Mouse (Mus musculus) E14TG2a.4 (cell line): Measurements from ENCODE around the gene Sbk1.
A peak's percentile ranks its signal among the peaks of the same experiment; 100 is the strongest.

Experiments
- H3K27me3 ChIP-seq: 2 replicates; pipeline ENCODE4 v1.6.1; 2014; ENCODE audit warnings: low read length, control low read depth; ENCODE audit not compliant: insufficient read depth
- H3K36me3 ChIP-seq: 2 replicates; pipeline ENCODE4 v1.6.1; 2014; ENCODE audit warnings: low read length, control low read depth; ENCODE audit not compliant: insufficient read depth
- H3K4me1 ChIP-seq: replicated peaks from 2 replicates; pipeline ENCODE4 v1.6.1; 2014; ENCODE audit warnings: low read depth, low read length, control low read depth
- H3K4me3 ChIP-seq: replicated peaks from 2 replicates; pipeline ENCODE4 v1.5.1; 2014; ENCODE audit warnings: mild to moderate bottlenecking, low read length
- H3K9me3 ChIP-seq: 2 replicates; pipeline ENCODE4 v1.6.1; 2014; ENCODE audit warnings: low read length, control low read depth
- CTCF ChIP-seq: conservative IDR thresholded peaks from 2 replicates; pipeline ENCODE4 v1.5.1; 2014; ENCODE audit warnings: low read length
- NANOG ChIP-seq: IDR thresholded peaks from 2 replicates; pipeline ENCODE4 v1.6.1; 2014; ENCODE audit warnings: borderline replicate concordance, low read length, mixed read lengths
- POU5F1 ChIP-seq: IDR thresholded peaks from 2 replicates; pipeline ENCODE4 v1.6.1; 2014; ENCODE audit warnings: low read length, borderline replicate concordance

Sbk1 gene

GRCm38 (mm10) chr7:126273351-126274042, 1.1 kb downstream of the Sbk1 start:
- peaks cover 20% of the 10 kb centered on the region for H3K27me3 ChIP-seq
- H3K36me3 ChIP-seq = peaks cover 47% of the 10 kb centered on the region
- TF ChIP-seq NANOG (no peak), POU5F1 (no peak), CTCF (no peak)
- peak overlapping the region; percentile 99 for H3K4me3 ChIP-seq
- no peaks in the 10 kb centered on the region for H3K9me3 ChIP-seq
- H3K4me1 ChIP-seq = peaks cover 88% of the 10 kb centered on the region

GRCm38 (mm10) chr7:126274137-126274536, 1.7 kb downstream of the Sbk1 start:
- H3K36me3 ChIP-seq = peaks cover 54% of the 10 kb centered on the region
- H3K4me3 ChIP-seq = peak overlapping the region; percentile 99
- no peak for TF ChIP-seq NANOG
- TF ChIP-seq POU5F1 = no peak
- no peak for TF ChIP-seq CTCF
- no peaks in the 10 kb centered on the region for H3K9me3 ChIP-seq
- H3K27me3 ChIP-seq = peaks cover 15% of the 10 kb centered on the region; the same call in 1 of the 2 replicates
- H3K4me1 ChIP-seq = peaks cover 90% of the 10 kb centered on the region

- TF ChIP-seq NANOG (peak; percentile 54; the same call in 1 of the 2 replicates), POU5F1 (no peak)
- Histone ChIP-seq H3K27me3 (peaks cover 13% of the 10 kb centered on the region; the same call in 1 of the 2 replicates), H3K4me1 (peaks cover 90% of the 10 kb centered on the region), H3K9me3 (no peaks in the 10 kb centered on the region), H3K4me3 (peak overlapping the region; percentile 99), H3K36me3 (peaks cover 59% of the 10 kb centered on the region)
Measured at GRCm38 (mm10) chr7:126274626-126275025, 2.2 kb downstream of the Sbk1 start.

GRCm38 (mm10) chr7:126275711-126276110, 3.3 kb downstream of the Sbk1 start:
- no peak for TF ChIP-seq POU5F1
- TF ChIP-seq CTCF = no peak
- no peak for TF ChIP-seq NANOG
- peaks cover 5% of the 10 kb centered on the region; the same call in 1 of the 2 replicates for H3K27me3 ChIP-seq
- H3K9me3 ChIP-seq = no peaks in the 10 kb centered on the region
- H3K4me3 ChIP-seq = peak overlapping the region; percentile 99; the same call in 1 of the 2 replicates
- peaks cover 90% of the 10 kb centered on the region for H3K4me1 ChIP-seq
- H3K36me3 ChIP-seq = peaks cover 67% of the 10 kb centered on the region

GRCm38 (mm10) chr7:126276297-126276696, 3.9 kb downstream of the Sbk1 start:
- TF ChIP-seq CTCF (no peak), POU5F1 (no peak), NANOG (no peak)
- H3K4me1 ChIP-seq = peaks cover 90% of the 10 kb centered on the region
- H3K9me3 ChIP-seq = no peaks in the 10 kb centered on the region
- H3K4me3 ChIP-seq = peak overlapping the region; percentile 99; the same call in 1 of the 2 replicates
- H3K36me3 ChIP-seq = peaks cover 73% of the 10 kb centered on the region
- H3K27me3 ChIP-seq = no peaks in the 10 kb centered on the region

GRCm38 (mm10) chr7:126277536-126278295, 5.3 kb downstream of the Sbk1 start:
- Histone ChIP-seq H3K9me3 (no peaks in the 10 kb centered on the region), H3K4me3 (no peak overlapping the region), H3K4me1 (peaks cover 97% of the 10 kb centered on the region), H3K27me3 (no peaks in the 10 kb centered on the region), H3K36me3 (peaks cover 87% of the 10 kb centered on the region)
- TF ChIP-seq CTCF (no peak), POU5F1 (no peak), NANOG (no peak)

GRCm38 (mm10) chr7:126278799-126279198, 6.4 kb downstream of the Sbk1 start:
- Histone ChIP-seq H3K36me3 (peaks cover 93% of the 10 kb centered on the region), H3K4me3 (no peak overlapping the region), H3K27me3 (no peaks in the 10 kb centered on the region), H3K9me3 (no peaks in the 10 kb centered on the region), H3K4me1 (peaks cover 98% of the 10 kb centered on the region)
- TF ChIP-seq POU5F1 = no peak
- no peak for TF ChIP-seq NANOG
- no peak for TF ChIP-seq CTCF

GRCm38 (mm10) chr7:126279774-126280482, 7.5 kb downstream of the Sbk1 start:
- 0 out of 2 replicates have a peak overlapping the region, but pooled peaks have one; percentile 1 for H3K4me3 ChIP-seq
- no peaks in the 10 kb centered on the region for H3K9me3 ChIP-seq
- TF ChIP-seq NANOG = no peak
- no peak for TF ChIP-seq CTCF
- no peak for TF ChIP-seq POU5F1
- peaks cover 98% of the 10 kb centered on the region for H3K4me1 ChIP-seq
- peaks cover 95% of the 10 kb centered on the region for H3K36me3 ChIP-seq
- no peaks in the 10 kb centered on the region for H3K27me3 ChIP-seq
